Mouse (Mus musculus) hindbrain, embryonic 13.5 days (tissue): Measurements from ENCODE around the gene Tmem52b. TPM values are rescaled to one million over a fixed set of nuclear protein-coding genes. Genes with fewer than 3 reads are reported as not detected.
"Not testable (repeated sequence)": the region's sequence is repeated elsewhere in the genome, so short reads cannot be mapped to it uniquely, and the experiment has no call there.

ENCODE experiments used
- ATAC-seq: fragments of 200-750 bp; cut with Nextera tagmentation; 2 replicates; pipeline ENCODE4 v1.8.0; 2017; ENCODE audit warnings: moderate TSS enrichment; ENCODE audit not compliant: low FRiP score
- H3K27ac ChIP-seq: fragments of 300-500 bp; sonication (generic); 2 replicates; pipeline ENCODE4 v1.5.1; 2015; ENCODE audit warnings: inconsistent platforms, mild to moderate bottlenecking, moderate library complexity
- H3K27me3 ChIP-seq: fragments of 300-500 bp; sonication (generic); 2 replicates; pipeline ENCODE4 v1.6.1; 2015; ENCODE audit warnings: mild to moderate bottlenecking, inconsistent platforms
- H3K36me3 ChIP-seq: fragments of 300-500 bp; sonication (generic); 2 replicates; pipeline ENCODE4 v1.6.1; 2015; ENCODE audit warnings: mild to moderate bottlenecking, inconsistent platforms
- H3K4me1 ChIP-seq: fragments of 300-500 bp; sonication (generic); replicated peaks from 2 replicates; pipeline ENCODE4 v1.6.1; 2015; ENCODE audit warnings: inconsistent platforms
- H3K4me2 ChIP-seq: fragments of 300-500 bp; sonication (generic); 2 replicates; pipeline ENCODE4 v1.6.1; 2015; ENCODE audit warnings: inconsistent platforms, mild to moderate bottlenecking, moderate library complexity
- H3K4me3 ChIP-seq: fragments of 300-500 bp; sonication (generic); 2 replicates; pipeline ENCODE4 v1.5.1; 2015; ENCODE audit warnings: mild to moderate bottlenecking, inconsistent platforms
- H3K9ac ChIP-seq: fragments of 300-500 bp; sonication (generic); 2 replicates; pipeline ENCODE4 v1.6.1; 2015; ENCODE audit warnings: mild to moderate bottlenecking, inconsistent platforms
- H3K9me3 ChIP-seq: fragments of 300-500 bp; sonication (generic); 2 replicates; pipeline ENCODE4 v1.6.1; 2016; ENCODE audit warnings: inconsistent platforms
- WGBS: fragments of 180-500 bp; shearing (Covaris S2); methylation state at CpG from one replicate; pipeline ENCODE4 v1.1.7; 2015; 5-methylcytosine and 5-hydroxymethylcytosine counted together
- polyA plus RNA-seq: library from polyadenylated mRNA; unstranded; fragments of >200 nt; fragmentation: Nextera tagmentation; extraction: Ambion mirVana; gene quantifications from 2 replicates; pipeline ENCODE4 v1.2.1, GENCODE M21; 2015

Gene Tmem52b
- not detected in 2 replicates for polyA plus RNA-seq

GRCm38 (mm10) chr6:129512367-129512766 is at the start of gene Tmem52b:
Tmem52b (plus strand) TSS chr6:129512555.
- Histone ChIP-seq H3K9ac (no peak within 1 kb of the TSS), H3K4me3 (no peak within 1 kb of the TSS), H3K4me1 (no peaks in the 10 kb centered on the region), H3K36me3 (no peaks in the 10 kb centered on the region), H3K9me3 (no peaks in the 10 kb centered on the region), H3K4me2 (no peak within 1 kb of the TSS), H3K27ac (no peak within 1 kb of the TSS), H3K27me3 (no peaks in the 10 kb centered on the region)
- WGBS = 78% methylated on average over 3 of the region's 3 CpGs
- no peak for ATAC-seq

DNA sequence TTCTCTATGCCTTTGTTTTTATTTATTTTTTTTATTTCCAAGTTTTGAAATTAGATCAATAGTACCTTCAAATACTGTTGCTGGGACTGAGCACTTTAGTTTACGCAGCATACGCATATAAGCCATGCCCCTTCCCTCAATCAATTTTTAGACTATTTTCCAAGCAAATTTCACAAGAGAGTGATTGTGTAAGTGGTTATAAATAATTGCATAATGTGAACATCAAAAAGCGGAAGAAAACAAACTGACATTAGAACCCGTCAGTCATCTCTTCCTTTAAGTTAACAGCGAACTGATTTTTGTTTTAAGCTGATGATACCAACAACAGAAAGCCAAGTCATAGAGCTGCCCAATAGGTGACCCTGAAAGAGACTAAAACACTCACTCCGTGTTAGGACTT is 41.0 kb upstream of the Tmem52b start:
- Histone ChIP-seq H3K4me1 (no peaks in the 10 kb centered on the region), H3K9ac (no peak overlapping the region), H3K9me3 (no peaks in the 10 kb centered on the region), H3K27ac (no peak overlapping the region), H3K27me3 (no peaks in the 10 kb centered on the region), H3K36me3 (no peaks in the 10 kb centered on the region), H3K4me3 (no peak overlapping the region), H3K4me2 (no peak overlapping the region)
- WGBS = 92% methylated on average over 6 of the region's 6 CpGs
- ATAC-seq = no peak

DNA sequence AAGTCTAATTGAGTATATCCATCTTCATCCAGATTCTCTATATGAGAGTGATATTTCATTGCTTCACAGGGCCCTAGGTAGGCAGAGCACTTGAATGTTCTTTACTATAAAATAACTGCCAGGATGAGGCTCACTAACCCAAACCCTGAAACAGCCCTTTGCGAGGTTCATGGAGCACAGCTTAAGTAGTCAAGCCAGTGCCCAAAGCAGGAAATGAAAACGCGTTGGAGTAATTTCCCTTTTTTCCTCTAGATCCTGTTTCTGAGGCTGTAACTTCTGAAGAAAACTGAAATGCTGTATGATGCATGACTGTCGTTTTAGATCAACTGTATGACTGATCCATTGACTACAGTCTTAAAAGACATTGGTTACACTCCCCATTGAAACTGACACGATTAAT is 39.7 kb upstream of the Tmem52b start:
- no peak overlapping the region for H3K27ac ChIP-seq
- ATAC-seq = no peak
- H3K27me3 ChIP-seq = no peaks in the 10 kb centered on the region
- no peak overlapping the region for H3K4me2 ChIP-seq
- 85% methylated on average over 5 of the region's 5 CpGs for WGBS
- H3K4me3 ChIP-seq = no peak overlapping the region
- no peaks in the 10 kb centered on the region for H3K9me3 ChIP-seq
- H3K36me3 ChIP-seq = no peaks in the 10 kb centered on the region
- H3K9ac ChIP-seq = no peak overlapping the region
- no peaks in the 10 kb centered on the region for H3K4me1 ChIP-seq

DNA sequence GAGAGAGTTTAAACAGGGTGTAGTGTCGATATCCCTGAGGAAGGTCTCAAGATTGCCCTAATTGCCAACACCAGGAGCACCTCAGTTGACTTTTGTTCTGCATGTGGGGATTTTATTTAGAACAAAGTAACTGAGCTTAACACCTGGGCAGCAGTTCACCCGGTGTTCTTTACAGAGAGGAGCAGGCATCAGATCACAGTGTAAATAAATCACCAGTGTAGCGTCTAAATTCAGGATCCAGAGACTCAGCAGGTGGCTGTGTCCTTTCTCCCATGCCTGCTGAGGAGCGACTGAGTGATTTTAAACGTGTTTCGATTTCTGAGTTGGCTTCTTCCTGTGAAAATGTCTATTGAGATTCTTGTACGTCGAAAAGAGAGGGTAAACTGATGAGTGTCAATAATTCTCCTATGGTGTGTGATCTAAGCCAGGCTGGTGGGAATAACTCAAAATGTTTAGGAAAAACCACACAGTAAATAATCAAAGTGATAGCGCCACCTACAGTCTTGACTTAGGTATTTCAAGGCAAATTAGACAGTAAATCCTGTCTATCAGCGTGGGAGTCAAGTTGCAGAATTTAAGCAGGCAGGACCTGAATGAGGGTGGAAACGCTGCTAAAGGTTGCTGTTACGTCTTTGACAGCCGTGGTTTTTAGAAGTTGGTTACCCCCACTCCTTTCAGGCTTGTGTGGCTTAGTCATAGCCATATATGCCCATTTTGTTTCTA is 35.8 kb upstream of the Tmem52b start:
- Histone ChIP-seq H3K9me3 (no peaks in the 10 kb centered on the region), H3K9ac (no peak overlapping the region), H3K36me3 (no peaks in the 10 kb centered on the region), H3K27ac (no peak overlapping the region), H3K4me3 (no peak overlapping the region), H3K4me2 (no peak overlapping the region), H3K27me3 (no peaks in the 10 kb centered on the region), H3K4me1 (no peaks in the 10 kb centered on the region)
- WGBS = 37% methylated on average over 13 of the region's 13 CpGs
- no peak for ATAC-seq

DNA sequence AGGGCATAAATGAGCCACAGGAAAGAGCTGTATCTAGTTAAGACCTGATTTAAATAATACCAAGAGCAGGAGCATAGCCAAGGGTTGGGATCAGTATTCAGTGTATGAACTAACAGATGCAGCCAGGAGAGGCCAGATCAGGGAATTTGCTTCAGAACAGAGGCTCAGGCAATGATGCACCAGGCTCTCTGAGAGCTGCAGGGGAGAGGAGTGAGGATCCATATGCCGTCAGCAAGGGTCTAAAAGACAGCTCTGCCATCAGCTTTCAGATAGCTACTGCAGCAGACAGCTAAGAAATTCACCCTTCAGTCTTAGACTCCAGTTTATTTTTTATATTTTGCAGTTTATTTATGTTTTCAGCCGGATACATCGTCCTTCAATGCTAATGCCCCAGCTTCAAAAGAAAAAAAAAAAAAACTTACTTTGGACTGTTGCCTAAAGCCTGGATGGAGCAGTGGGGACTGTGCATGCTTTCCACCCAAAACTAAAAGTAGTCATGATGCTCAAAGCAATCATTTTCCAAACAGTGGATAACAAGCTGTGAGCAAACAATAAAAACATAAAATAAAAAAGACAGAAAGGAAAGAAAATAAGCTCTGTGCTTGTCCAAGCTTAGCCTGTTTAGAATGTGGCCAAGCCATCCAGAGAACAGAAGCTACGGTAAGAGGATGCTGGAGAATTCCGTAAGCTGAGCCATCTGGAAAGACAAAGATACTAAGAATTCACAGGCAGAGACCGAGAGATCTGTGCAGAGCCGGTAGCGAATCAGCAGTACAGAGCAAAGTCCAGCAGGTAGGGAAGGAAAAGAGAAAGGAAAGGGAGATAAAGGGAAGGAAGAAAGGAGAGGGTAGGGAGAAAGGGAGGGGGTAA is 32.0 kb upstream of the Tmem52b start:
- Histone ChIP-seq H3K27ac (peak overlapping the region; percentile 49), H3K4me1 (no peaks in the 10 kb centered on the region), H3K4me2 (no peak overlapping the region), H3K9me3 (no peaks in the 10 kb centered on the region), H3K4me3 (no peak overlapping the region), H3K36me3 (no peaks in the 10 kb centered on the region), H3K9ac (no peak overlapping the region), H3K27me3 (no peaks in the 10 kb centered on the region)
- 68% methylated on average over 8 of the region's 8 CpGs for WGBS
- ATAC-seq = peak; percentile 71

GRCm38 (mm10) chr6:129494924-129495323 is 17.4 kb upstream of the Tmem52b start:
- Histone ChIP-seq H3K36me3 (no peaks in the 10 kb centered on the region), H3K27ac (no peak overlapping the region), H3K4me3 (no peak overlapping the region), H3K9me3 (no peaks in the 10 kb centered on the region), H3K9ac (no peak overlapping the region), H3K4me2 (no peak overlapping the region), H3K27me3 (no peaks in the 10 kb centered on the region), H3K4me1 (no peaks in the 10 kb centered on the region)
- 86% methylated on average over 4 of the region's 4 CpGs for WGBS
- ATAC-seq = no peak

DNA sequence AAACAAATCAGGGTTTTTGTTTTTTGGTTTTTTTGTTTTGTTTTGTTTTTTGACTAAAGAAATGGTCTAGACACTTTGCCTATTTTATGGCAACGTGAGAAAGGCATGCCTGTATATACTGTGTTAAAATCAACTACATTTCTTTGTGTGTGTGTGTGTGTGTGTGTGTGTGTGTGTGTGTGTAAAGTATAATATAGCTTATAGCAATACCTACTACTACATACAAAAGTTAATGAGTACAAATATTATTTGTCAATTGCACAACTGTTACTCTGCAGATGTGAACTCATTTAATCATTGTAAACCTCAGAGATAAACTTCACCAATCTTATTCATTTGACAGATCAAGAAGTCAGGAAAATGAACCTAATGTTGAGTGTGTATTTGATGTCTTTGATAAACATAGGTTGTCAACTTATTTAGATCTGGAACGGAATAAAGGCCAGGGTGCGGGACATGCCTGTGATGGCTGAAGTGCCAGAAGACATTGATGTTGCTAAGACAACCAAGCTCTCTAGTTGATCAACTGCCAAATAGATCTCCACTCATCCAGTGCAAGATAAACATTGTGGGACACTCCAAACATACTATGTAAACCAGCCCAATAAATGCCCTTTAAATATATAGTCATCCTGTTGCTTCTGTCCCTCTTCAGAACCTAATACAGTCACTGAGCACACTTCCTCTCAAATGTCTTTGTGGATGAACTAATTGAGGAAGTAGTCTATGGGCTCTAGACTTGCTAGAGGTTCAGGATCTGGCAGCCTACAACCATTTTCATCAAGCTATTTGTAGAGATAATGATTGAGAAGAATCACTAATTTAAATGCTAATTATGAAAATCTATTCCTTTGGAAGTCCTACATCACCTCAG is 14.8 kb upstream of the Tmem52b start:
- Histone ChIP-seq H3K27ac (no peak overlapping the region), H3K9ac (no peak overlapping the region), H3K9me3 (no peaks in the 10 kb centered on the region), H3K4me3 (no peak overlapping the region), H3K4me1 (no peaks in the 10 kb centered on the region), H3K27me3 (no peaks in the 10 kb centered on the region), H3K4me2 (no peak overlapping the region), H3K36me3 (no peaks in the 10 kb centered on the region)
- no peak for ATAC-seq
- 89% methylated on average over 3 of the region's 3 CpGs for WGBS

GRCm38 (mm10) chr6:129499516-129499915 is 12.8 kb upstream of the Tmem52b start:
- H3K4me1 ChIP-seq, H3K4me2 ChIP-seq, H3K27ac ChIP-seq, H3K9ac ChIP-seq, ATAC-seq, H3K27me3 ChIP-seq, H3K9me3 ChIP-seq, H3K36me3 ChIP-seq, H3K4me3 ChIP-seq: not testable (repeated sequence)
- 94% methylated on average over 1 of the region's 1 CpGs for WGBS

DNA sequence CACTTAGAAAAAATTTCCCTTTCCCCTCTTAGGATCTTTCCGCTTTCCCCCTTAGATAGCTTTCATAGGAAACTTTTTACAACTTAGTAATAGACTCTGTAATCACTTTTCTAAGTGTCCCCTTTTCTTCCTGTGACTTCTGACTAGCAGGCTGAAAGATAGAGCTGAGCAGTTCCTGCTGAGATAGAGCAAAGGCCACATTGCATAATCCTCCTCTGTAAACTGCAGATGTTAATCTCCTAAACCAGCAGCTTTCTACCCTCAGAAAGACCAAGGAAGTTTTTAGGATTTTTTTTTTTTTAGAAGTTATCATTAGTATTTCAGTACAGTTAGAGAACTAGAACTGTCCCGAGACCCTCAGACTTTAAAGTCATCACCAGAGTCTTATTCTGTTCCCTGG is 8.9 kb upstream of the Tmem52b start:
- no peak for ATAC-seq
- Histone ChIP-seq H3K4me3 (no peak overlapping the region), H3K36me3 (no peaks in the 10 kb centered on the region), H3K4me1 (no peaks in the 10 kb centered on the region), H3K27me3 (no peaks in the 10 kb centered on the region), H3K4me2 (no peak overlapping the region), H3K9me3 (no peaks in the 10 kb centered on the region), H3K27ac (no peak overlapping the region), H3K9ac (no peak overlapping the region)
- WGBS = 91% methylated on average over 2 of the region's 2 CpGs

DNA sequence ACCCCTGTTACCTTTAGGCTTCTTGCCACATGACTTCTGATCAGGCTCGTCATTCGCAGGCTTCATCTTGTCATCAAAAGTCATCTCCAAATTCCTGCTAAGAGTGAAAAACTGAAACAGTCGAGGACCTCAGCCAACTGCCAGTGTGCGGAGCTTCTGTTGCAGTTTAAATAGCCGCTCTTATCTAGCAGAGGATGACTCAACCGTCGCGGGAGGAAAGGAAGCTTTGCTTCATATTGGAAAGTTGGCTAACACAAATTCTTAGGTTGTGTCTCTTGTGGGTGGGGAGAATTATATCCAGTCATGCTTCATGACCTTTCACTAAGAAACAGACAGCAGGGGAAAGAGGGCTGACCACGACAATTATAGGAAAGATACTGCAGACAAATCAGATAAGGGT is 5.3 kb upstream of the Tmem52b start, which contains the start of gene Olr1:
Gene Olr1 (minus strand): TSS at position 142 of the 400 bp plus-strand sequence.
- 87% methylated on average over 9 of the region's 9 CpGs for WGBS
- no peaks in the 10 kb centered on the region for H3K36me3 ChIP-seq
- no peak for ATAC-seq

DNA sequence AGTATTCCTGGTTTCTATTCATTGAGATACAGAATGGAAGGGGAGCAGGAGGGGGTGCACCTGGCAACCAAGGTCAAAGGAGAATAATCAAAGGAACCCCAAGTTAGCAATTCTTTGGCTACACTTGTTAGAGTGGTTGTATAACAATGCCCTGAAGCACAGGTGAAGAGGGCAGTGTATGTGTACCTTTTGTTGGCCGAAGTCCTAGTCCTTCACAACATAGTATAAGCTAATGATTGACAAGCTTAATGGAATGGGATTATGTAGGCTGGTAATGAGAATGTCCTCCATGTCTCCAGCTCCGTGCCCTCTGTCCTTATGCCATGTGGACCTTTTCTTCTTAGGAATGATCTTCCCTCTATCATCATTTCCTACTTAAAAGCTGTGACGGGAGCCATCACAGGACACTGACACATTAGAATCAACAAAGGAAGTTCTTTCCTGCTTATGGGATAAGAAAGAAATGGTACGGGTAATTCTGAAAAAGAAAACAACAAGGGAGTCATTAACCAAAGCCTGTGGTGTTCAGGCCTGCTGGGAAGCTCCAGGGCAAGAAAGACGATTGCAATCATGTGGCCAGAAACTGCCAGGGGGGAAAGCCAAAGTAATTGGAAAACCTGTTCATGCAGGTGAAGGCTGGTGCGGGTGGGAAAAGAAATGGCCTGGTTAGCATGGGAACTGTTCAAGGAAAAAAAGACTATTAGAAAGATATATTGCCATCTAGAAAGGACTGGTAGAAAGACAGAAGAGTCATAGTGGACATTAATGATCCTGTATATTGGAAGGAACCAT is 2.0 kb upstream of the Tmem52b start:
- Histone ChIP-seq H3K27ac (no peak overlapping the region), H3K9me3 (no peaks in the 10 kb centered on the region), H3K27me3 (no peaks in the 10 kb centered on the region), H3K4me1 (no peaks in the 10 kb centered on the region), H3K4me2 (no peak overlapping the region), H3K4me3 (no peak overlapping the region), H3K9ac (no peak overlapping the region), H3K36me3 (no peaks in the 10 kb centered on the region)
- WGBS = 72% methylated on average over 6 of the region's 6 CpGs
- no peak for ATAC-seq

More for the DNA sequence above, 5.3 kb upstream of the Tmem52b start, which contains the start of gene Olr1:
- Histone ChIP-seq H3K4me2 (no peak within 1 kb of the TSS), H3K27ac (no peak within 1 kb of the TSS), H3K9me3 (no peaks in the 10 kb centered on the region), H3K4me3 (no peak within 1 kb of the TSS), H3K4me1 (no peaks in the 10 kb centered on the region), H3K27me3 (no peaks in the 10 kb centered on the region), H3K9ac (no peak within 1 kb of the TSS)
